Mouse (Mus musculus) c-Kit-positive CD71-positive TER-119-positive erythroid progenitor cells, embryonic 14.5 days (primary cell): ENCODE data around the gene Kbtbd4.

Experiments
- DNase-seq: peaks from one replicate; pipeline ENCODE4 v3.0.0-alpha.2; 2013; ENCODE audit warnings: low spot score

Gene Kbtbd4

DNA sequence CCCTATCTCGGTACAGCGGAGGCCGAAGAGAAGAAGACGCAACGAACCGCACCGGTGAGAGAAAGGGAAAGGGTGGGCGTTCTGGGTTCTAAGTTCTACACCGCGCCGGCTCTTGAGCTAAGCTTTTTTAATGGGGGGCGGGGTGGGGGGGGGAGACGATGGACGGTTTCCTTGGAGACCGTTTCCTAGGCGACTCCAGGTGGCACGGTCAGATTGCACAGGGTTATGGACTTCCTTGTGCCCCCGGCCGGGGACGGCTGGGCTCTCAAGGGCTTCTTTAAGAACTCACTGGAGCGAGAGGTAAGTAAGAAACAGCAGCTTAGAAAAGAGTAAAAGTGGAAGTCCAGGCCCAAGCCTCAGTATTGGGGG lies 300 bp downstream of the Kbtbd4 start:
- DNase-seq = peak; percentile 51

GRCm38 (mm10) chr2:90906721-90907120 lies 2.2 kb downstream of the Kbtbd4 start:
- no peak for DNase-seq

DNA sequence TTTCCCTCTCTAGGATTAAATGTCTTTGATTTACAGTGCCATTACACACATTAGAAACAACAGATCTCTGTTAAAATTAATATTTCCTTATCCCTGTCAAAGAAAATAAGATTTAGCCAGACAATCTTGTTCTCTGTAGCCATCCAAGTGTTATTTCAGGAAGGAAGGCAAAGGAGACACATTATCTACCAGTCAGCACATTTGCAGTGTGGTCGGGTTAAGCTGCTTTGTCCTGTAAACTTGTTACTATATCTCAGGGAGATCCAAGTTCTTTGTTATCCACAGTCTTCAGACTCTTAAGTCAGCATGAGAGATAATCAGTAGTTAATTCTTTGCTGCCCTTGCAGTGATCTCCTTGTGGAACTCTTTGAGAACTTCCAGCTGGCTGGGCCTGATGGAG lies 6.3 kb downstream of the Kbtbd4 start:
- no peak for DNase-seq

- no peak for DNase-seq
These were observed 7.1 kb downstream of the Kbtbd4 start for GRCm38 (mm10) chr2:90911668-90912067.

GRCm38 (mm10) chr2:90913671-90914070 lies 9.1 kb downstream of the Kbtbd4 start:
- no peak for DNase-seq

- DNase-seq = no peak
These were observed 11.0 kb downstream of the Kbtbd4 start for GRCm38 (mm10) chr2:90915516-90915915.

DNA sequence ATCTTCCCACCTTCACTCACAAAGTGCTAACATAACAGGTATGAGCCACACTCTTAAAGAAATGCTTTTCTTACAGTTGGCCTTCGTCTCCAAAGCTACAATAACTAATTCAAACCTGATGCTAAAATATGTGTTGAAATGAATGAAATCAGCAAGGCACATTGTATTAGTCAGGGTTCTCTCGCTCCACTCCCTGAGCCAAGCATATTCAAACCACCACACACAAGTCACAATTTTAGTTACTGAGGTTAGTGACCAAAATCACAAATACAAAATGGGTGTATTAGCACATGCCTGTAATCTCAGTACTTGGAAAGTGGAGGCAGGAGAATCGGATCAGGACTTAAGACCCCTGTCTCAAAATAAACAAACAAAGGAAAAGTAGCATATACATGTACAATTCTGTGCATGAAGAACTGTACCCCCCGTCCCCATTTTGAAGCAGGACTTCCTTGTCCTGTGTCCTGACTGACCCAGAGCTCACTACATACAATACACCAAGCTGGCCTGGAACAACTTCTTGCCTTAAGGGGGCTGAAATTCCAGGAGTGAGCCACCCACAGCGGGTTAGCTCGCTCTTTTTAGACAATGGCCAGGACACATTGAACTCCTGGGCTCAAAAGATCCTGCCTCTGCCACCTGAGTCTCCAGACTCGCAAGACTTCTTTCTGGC lies 12.2 kb downstream of the Kbtbd4 start:
- no peak for DNase-seq

- DNase-seq = peak; percentile 53
These were observed 12.9 kb downstream of the Kbtbd4 start for GRCm38 (mm10) chr2:90917233-90917998.

DNA sequence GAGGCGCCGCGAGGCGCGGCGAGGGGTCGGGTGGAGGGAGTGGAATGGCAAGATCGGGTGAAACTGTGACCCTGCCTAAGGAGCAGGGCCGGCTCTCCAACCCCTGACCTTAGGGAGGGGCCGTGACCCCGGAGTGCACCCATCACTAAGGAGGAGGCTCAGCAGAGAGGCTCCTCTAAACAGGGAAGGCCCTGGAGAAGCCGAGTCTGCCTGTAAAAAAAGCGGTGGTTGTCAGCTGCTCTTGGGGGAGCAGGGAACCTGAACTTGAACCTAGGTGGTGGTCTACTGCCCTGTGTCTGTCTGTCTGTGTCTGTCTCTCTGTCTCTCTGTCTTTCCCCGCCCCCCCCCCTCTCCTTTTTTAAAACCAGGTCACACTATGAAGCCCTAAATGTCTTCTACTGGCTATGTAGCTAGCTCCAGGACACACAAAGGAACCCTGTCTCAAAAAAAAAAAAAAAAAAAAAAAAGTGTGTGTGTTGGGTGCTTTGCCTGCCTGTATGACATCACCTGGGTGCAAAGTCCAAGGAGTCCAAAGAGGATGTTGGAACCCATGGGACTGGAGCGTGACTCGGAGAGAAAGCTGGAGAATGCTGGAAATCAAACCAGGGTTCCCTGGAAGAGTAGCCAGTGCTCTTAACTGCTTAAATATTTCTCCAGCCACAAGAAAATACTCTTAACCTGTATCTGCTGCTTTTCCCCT lies 13.6 kb downstream of the Kbtbd4 start:
- DNase-seq = no peak

- no peak for DNase-seq
These were observed 16.6 kb downstream of the Kbtbd4 start for GRCm38 (mm10) chr2:90921178-90921577.

GRCm38 (mm10) chr2:90922636-90923035 lies 18.1 kb downstream of the Kbtbd4 start:
- DNase-seq = no peak

- DNase-seq = no peak
These were observed 24.0 kb downstream of the Kbtbd4 start for GRCm38 (mm10) chr2:90928566-90928965.

DNA sequence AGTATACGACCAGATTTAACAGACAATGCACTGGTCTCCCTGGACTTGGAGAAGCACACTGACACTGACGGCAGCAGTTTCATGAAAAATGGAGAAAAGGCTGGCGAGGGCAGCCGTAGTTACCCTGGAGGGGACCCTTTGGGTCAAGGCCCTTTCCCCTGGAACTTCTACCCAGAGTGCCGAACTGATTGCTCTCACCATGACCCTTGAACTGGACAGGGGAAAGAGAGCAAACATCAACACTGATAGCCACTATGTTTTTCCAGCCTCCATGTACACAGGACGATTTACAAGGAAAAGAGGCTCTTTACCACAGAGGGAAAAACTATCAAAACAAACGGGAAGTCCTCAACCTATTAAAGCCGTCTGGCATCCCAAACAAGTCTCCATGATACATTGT lies 27.3 kb downstream of the Kbtbd4 start:
- no peak for DNase-seq

DNA sequence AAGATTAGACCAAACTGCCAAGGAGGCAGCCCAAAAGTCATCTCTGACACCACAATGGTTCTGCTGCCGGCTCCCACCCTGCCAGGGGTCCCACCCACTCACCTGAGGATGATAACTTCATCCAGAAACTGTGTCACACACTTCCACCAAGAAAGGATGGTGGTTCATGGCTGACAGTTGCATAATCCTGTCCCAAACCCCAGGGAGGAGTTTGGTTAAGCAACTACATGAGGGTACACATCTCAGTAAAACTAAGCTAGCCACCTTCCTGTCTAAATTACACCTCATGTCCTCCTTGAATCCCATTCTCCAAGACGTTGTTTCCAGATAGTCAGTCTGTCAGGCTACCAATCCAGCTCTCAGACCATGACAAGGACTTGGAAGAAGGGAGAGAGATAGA lies 27.7 kb downstream of the Kbtbd4 start:
- DNase-seq = no peak

- no peak for DNase-seq
These were observed 33.8 kb downstream of the Kbtbd4 start for GRCm38 (mm10) chr2:90938362-90938761.

GRCm38 (mm10) chr2:90939750-90940149 lies 35.2 kb downstream of the Kbtbd4 start:
- DNase-seq = no peak

GRCm38 (mm10) chr2:90940233-90941229 lies 36.0 kb downstream of the Kbtbd4 start, which contains the start of gene Celf1:
Celf1 (plus strand) TSS chr2:90940382.
- peak; percentile 76 for DNase-seq

- no peak for DNase-seq
These were observed 37.2 kb downstream of the Kbtbd4 start for GRCm38 (mm10) chr2:90941744-90942143.

DNA sequence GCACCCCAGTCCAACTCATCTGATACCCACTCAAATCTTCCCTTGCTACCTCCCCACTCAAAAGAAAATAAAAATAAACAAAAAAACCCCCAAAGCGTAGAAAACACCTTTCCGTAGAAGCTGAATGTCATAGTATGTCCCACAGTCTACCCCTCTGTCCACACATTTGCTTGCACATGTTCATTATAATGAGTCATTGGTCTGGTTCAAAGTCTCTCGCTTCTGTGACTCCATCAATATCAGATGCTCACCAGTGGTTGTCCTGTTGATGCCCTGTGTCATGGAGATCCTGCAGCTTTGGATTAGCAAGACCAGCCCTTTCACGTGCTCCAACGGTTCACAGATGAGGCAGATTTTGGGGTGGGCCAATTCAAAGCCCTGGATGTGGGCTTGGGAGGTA lies 45.6 kb downstream of the Kbtbd4 start:
- no peak for DNase-seq

DNA sequence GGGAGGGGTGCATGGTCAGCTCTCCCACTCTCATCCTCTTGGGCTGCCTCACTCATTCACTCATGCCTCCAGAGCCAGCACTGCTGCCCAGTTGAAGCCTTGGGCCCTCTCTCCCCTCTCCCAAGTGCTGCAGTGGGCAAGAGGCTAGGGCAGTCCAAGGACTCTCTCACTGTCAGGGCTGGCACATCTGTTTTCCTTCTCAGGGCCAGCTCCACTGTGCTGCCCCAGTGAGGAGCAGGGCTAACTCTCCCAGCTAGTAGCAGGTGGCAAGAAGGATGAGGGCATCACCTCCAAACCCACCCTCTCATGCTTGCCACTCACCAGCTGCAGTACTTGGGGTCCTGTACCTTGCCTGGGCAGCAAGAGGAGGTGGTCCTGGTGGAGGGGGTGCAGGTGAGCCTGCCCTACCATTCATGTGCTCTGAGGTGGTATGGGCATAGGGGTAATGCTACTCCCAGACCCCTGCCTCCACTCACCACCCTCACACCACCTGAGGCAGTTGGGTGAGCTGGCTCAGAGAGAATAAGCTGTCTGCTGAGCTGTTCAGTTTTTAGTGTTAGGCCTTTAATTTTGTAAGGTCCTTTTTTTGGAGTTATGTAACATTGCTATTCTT lies 46.1 kb downstream of the Kbtbd4 start:
- DNase-seq = no peak

DNA sequence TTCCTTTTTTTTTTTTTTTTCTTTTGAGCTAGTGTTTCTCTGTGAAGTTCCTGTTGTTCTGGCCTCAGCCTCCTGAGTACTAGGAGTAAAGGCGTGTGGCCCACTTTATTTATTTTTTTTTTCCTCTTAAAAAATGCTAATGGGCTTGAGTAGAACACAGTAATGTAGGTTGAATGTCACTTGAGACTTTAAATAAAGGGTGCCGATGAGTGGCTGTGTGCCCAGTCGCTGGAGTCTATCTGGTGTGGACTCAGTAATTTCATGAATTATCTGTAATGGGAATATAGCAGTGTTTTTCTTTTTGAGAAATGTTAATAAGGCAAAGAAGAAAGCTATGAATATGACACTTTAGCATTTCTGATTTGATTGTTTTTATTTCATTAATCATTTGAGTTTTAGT lies 48.9 kb downstream of the Kbtbd4 start:
- DNase-seq = no peak
